Mouse (Mus musculus): ENCODE results near the gene Hectd4. TPM values are rescaled to one million over a fixed set of nuclear protein-coding genes. Genes with fewer than 3 reads are reported as not detected.

Hectd4 gene
- polyA plus RNA-seq, 1 experiment from 2014 or later, result 35.2 TPM

- Histone ChIP-seq H3K9ac (replicated peaks; ENCODE audit: low read depth, low read length) (peak overlapping the region; percentile 68), H3K4me2 (ENCODE audit: low read depth, low read length) (peak overlapping the region; percentile 66), H3K27me3 (ENCODE audit: control insufficient read depth, insufficient read depth, low read length) (no peaks in the 10 kb centered on the region), H3K27ac (ENCODE audit: low read depth, low read length) (peak overlapping the region; percentile 85; the same call in 1 of the 2 replicates), H3K4me1 (ENCODE audit: control insufficient read depth, insufficient read depth, low read length) (peaks cover 10% of the 10 kb centered on the region; the same call in 1 of the 2 replicates), H3K9me3 (ENCODE audit: control insufficient read depth, low read length) (no peaks in the 10 kb centered on the region), H3K4me3 (ENCODE audit: low read depth, low read length) (peak overlapping the region; percentile 55), H3K36me3 (ENCODE audit: control insufficient read depth, insufficient read depth, low read length) (peaks cover 21% of the 10 kb centered on the region)
- WGBS, result 41% methylated on average over 10 of the region's 10 CpGs
- no peak for ATAC-seq (ENCODE audit: low read depth)
Observed at GRCm38 (mm10) chr5:121383857-121384756, 164.1 kb downstream of the Hectd4 start.

GRCm38 (mm10) chr5:121384757-121385460 lies 164.9 kb downstream of the Hectd4 start:
- Histone ChIP-seq H3K9ac (replicated peaks; ENCODE audit: low read depth, low read length) (peak overlapping the region; percentile 68), H3K4me1 (ENCODE audit: control insufficient read depth, insufficient read depth, low read length) (peaks cover 10% of the 10 kb centered on the region; the same call in 1 of the 2 replicates), H3K9me3 (ENCODE audit: control insufficient read depth, low read length) (no peaks in the 10 kb centered on the region), H3K4me3 (ENCODE audit: low read depth, low read length) (peak overlapping the region; percentile 55), H3K4me2 (ENCODE audit: low read depth, low read length) (peak overlapping the region; percentile 66), H3K36me3 (ENCODE audit: control insufficient read depth, insufficient read depth, low read length) (peaks cover 15% of the 10 kb centered on the region), H3K27me3 (ENCODE audit: control insufficient read depth, insufficient read depth, low read length) (no peaks in the 10 kb centered on the region), H3K27ac (ENCODE audit: low read depth, low read length) (peak overlapping the region; percentile 85)
- ATAC-seq (ENCODE audit: low read depth), result peak; percentile 59
- 2% methylated on average over 40 of the region's 47 CpGs for WGBS

GRCm38 (mm10) chr5:121385461-121386119 lies 165.6 kb downstream of the Hectd4 start, which contains the start of gene Trafd1:
TSS of gene Trafd1 (minus strand) at chr5:121385632.
- Histone ChIP-seq H3K4me2 (ENCODE audit: low read depth, low read length) (peak within 1 kb of the TSS; percentile 66), H3K4me1 (ENCODE audit: control insufficient read depth, insufficient read depth, low read length) (peaks cover 10% of the 10 kb centered on the region; the same call in 1 of the 2 replicates), H3K9ac (replicated peaks; ENCODE audit: low read depth, low read length) (peak within 1 kb of the TSS; percentile 68), H3K36me3 (ENCODE audit: control insufficient read depth, insufficient read depth, low read length) (peaks cover 8% of the 10 kb centered on the region), H3K4me3 (ENCODE audit: low read depth, low read length) (peak within 1 kb of the TSS; percentile 55), H3K9me3 (ENCODE audit: control insufficient read depth, low read length) (no peaks in the 10 kb centered on the region), H3K27ac (ENCODE audit: low read depth, low read length) (peak within 1 kb of the TSS; percentile 85), H3K27me3 (ENCODE audit: control insufficient read depth, insufficient read depth, low read length) (no peaks in the 10 kb centered on the region)
- under 1% methylated on average over 31 of the region's 45 CpGs for WGBS
- ATAC-seq (ENCODE audit: low read depth), result peak; percentile 98

GRCm38 (mm10) chr5:121386120-121386909 lies 166.3 kb downstream of the Hectd4 start:
- Histone ChIP-seq H3K4me2 (ENCODE audit: low read depth, low read length) (peak overlapping the region; percentile 66), H3K36me3 (ENCODE audit: control insufficient read depth, insufficient read depth, low read length) (peaks cover 7% of the 10 kb centered on the region; the same call in 1 of the 2 replicates), H3K4me1 (ENCODE audit: control insufficient read depth, insufficient read depth, low read length) (peaks cover 10% of the 10 kb centered on the region; the same call in 1 of the 2 replicates), H3K9ac (replicated peaks; ENCODE audit: low read depth, low read length) (peak overlapping the region; percentile 68; the same call in 1 of the 2 replicates), H3K4me3 (ENCODE audit: low read depth, low read length) (peak overlapping the region; percentile 55), H3K9me3 (ENCODE audit: control insufficient read depth, low read length) (no peaks in the 10 kb centered on the region), H3K27ac (ENCODE audit: low read depth, low read length) (0 out of 2 replicates have a peak overlapping the region, but pooled peaks have one; percentile 5), H3K27me3 (ENCODE audit: control insufficient read depth, insufficient read depth, low read length) (no peaks in the 10 kb centered on the region)
- ATAC-seq (ENCODE audit: low read depth), result no peak
- WGBS, result 35% methylated on average over 22 of the region's 22 CpGs

- H3K27ac ChIP-seq (ENCODE audit: low read depth, low read length), result no peak overlapping the region
- no peak overlapping the region for H3K9ac ChIP-seq (replicated peaks; ENCODE audit: low read depth, low read length)
- H3K4me1 ChIP-seq (ENCODE audit: control insufficient read depth, insufficient read depth, low read length), result peaks cover 10% of the 10 kb centered on the region; the same call in 1 of the 2 replicates
- H3K27me3 ChIP-seq (ENCODE audit: control insufficient read depth, insufficient read depth, low read length), result no peaks in the 10 kb centered on the region
- no peak overlapping the region for H3K4me2 ChIP-seq (ENCODE audit: low read depth, low read length)
- no peak overlapping the region for H3K4me3 ChIP-seq (ENCODE audit: low read depth, low read length)
- peaks cover 1% of the 10 kb centered on the region; the same call in 1 of the 2 replicates for H3K36me3 ChIP-seq (ENCODE audit: control insufficient read depth, insufficient read depth, low read length)
- 75% methylated on average over 4 of the region's 4 CpGs for WGBS
- H3K9me3 ChIP-seq (ENCODE audit: control insufficient read depth, low read length), result no peaks in the 10 kb centered on the region
- no peak for ATAC-seq (ENCODE audit: low read depth)
Observed at GRCm38 (mm10) chr5:121387126-121387525, 167.1 kb downstream of the Hectd4 start.

- H3K4me2 ChIP-seq (ENCODE audit: low read depth, low read length), result no peak overlapping the region
- no peaks in the 10 kb centered on the region for H3K36me3 ChIP-seq (ENCODE audit: control insufficient read depth, insufficient read depth, low read length)
- no peaks in the 10 kb centered on the region for H3K9me3 ChIP-seq (ENCODE audit: control insufficient read depth, low read length)
- 44% methylated on average over 7 of the region's 7 CpGs for WGBS
- ATAC-seq (ENCODE audit: low read depth), result no peak
- no peak overlapping the region for H3K27ac ChIP-seq (ENCODE audit: low read depth, low read length)
- H3K9ac ChIP-seq (replicated peaks; ENCODE audit: low read depth, low read length), result 0 out of 2 replicates have a peak overlapping the region, but pooled peaks have one; percentile 25
- H3K4me3 ChIP-seq (ENCODE audit: low read depth, low read length), result no peak overlapping the region
- no peaks in the 10 kb centered on the region for H3K27me3 ChIP-seq (ENCODE audit: control insufficient read depth, insufficient read depth, low read length)
- peaks cover 4% of the 10 kb centered on the region; the same call in 1 of the 2 replicates for H3K4me1 ChIP-seq (ENCODE audit: control insufficient read depth, insufficient read depth, low read length)
Observed at GRCm38 (mm10) chr5:121389106-121389505, 169.1 kb downstream of the Hectd4 start.

- no peaks in the 10 kb centered on the region for H3K4me1 ChIP-seq (ENCODE audit: control insufficient read depth, insufficient read depth, low read length)
- H3K4me3 ChIP-seq (ENCODE audit: low read depth, low read length), result no peak overlapping the region
- no peaks in the 10 kb centered on the region for H3K27me3 ChIP-seq (ENCODE audit: control insufficient read depth, insufficient read depth, low read length)
- H3K9ac ChIP-seq (replicated peaks; ENCODE audit: low read depth, low read length), result no peak overlapping the region
- no peaks in the 10 kb centered on the region for H3K36me3 ChIP-seq (ENCODE audit: control insufficient read depth, insufficient read depth, low read length)
- H3K9me3 ChIP-seq (ENCODE audit: control insufficient read depth, low read length), result no peaks in the 10 kb centered on the region
- ATAC-seq (ENCODE audit: low read depth), result no peak
- no peak overlapping the region for H3K27ac ChIP-seq (ENCODE audit: low read depth, low read length)
- no peak overlapping the region for H3K4me2 ChIP-seq (ENCODE audit: low read depth, low read length)
Observed at GRCm38 (mm10) chr5:121389691-121390090, 169.7 kb downstream of the Hectd4 start.
